Mouse (Mus musculus): ENCODE measurements around the gene Gm17651.

Gene Gm17651

GRCm38 (mm10) chr3:97676126-97676525 is 1.6 kb upstream of the Gm17651 start:
- DNase-seq, result no peak

DNA sequence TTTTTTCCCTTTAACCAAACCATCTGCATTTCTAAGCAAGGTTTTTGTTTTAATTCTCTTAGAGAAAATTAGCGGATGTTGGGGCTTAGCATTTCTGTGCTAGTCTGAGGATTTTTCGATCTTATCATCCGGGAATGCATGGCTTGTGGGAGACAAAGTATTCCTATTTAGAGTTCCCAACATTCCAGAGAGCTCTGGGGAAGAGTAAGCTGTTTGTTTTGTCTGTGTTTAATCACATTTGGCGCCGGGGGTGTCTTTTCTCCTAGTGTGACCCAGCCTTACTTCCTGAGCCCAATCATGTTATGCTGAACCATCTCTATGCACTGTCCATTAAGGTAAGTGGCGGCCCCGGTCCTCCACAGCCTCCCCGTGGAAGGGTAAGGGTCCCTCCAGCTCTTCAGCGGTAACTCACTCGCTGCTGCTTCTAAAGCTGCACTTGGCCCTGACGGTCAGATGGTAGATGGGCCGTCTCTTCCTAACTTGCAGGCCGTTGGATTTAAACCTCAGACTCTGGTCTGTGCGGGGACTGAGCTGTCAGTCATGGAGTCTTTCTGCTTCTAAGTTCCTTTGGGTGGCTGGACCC is 7.3 kb downstream of the Gm17651 start:
- DNase-seq, result no peak

DNA sequence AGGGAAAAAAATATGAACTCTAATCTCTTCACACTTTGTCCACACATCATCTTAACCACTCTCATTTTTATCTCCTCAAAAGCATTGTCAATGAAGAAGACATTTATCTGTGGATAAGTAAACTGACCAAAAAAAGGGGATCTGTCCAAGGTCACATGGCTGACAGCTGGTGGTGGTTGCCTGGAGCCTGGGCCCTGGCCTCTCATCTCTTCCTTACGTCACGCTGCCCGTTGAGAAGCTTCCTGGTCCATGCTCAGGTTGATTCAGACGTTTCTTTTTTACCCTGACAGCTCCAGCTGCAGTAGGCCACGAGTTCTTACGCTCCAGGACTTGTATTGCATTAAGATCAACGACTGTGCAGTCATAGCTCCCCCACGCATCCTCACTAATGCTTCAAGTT is 8.3 kb downstream of the Gm17651 start:
- no peak for DNase-seq

DNA sequence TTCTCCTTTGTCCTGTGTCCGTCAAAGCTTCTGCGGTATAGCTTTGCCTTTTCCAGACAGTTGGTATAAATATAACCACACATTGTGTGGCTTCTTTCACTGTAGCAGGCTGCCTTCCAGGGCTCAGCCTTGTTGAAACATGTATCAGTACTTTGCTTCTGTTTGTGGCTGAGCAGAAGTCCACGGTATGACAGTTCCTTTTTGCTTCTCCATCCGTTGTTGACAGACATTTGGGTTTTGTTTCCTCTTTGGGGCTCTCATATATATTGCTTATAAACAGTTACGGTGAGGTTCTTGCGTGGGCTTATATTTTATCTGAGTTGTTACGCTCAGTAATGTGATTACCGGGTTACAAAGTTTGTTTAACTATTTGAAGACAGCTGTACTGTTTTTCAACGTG is 9.0 kb downstream of the Gm17651 start:
- DNase-seq, result no peak

GRCm38 (mm10) chr3:97661206-97661605 is 13.3 kb downstream of the Gm17651 start:
- no peak for DNase-seq

DNA sequence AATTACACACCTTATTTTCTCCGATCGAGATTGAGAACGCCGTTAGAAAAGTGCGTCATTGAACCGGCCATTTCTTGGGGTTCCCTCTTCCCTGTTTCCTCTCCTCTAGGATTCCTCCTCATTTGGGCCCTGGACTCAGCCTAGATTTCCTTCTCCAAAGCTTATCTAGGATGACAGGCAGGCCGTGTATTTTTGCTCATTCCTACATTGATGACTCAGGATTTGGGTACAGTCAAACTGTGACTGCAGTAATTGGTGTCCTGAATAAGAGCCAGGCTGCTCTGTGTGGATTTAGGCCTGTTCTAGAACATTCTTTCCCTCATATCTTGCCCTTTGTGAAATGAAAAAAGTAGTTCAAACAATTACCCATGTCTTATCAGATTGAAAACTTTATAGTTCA is 14.7 kb downstream of the Gm17651 start:
- DNase-seq, result no peak

- DNase-seq, result no peak
Measured at GRCm38 (mm10) chr3:97658426-97659193, 15.9 kb downstream of the Gm17651 start.

DNA sequence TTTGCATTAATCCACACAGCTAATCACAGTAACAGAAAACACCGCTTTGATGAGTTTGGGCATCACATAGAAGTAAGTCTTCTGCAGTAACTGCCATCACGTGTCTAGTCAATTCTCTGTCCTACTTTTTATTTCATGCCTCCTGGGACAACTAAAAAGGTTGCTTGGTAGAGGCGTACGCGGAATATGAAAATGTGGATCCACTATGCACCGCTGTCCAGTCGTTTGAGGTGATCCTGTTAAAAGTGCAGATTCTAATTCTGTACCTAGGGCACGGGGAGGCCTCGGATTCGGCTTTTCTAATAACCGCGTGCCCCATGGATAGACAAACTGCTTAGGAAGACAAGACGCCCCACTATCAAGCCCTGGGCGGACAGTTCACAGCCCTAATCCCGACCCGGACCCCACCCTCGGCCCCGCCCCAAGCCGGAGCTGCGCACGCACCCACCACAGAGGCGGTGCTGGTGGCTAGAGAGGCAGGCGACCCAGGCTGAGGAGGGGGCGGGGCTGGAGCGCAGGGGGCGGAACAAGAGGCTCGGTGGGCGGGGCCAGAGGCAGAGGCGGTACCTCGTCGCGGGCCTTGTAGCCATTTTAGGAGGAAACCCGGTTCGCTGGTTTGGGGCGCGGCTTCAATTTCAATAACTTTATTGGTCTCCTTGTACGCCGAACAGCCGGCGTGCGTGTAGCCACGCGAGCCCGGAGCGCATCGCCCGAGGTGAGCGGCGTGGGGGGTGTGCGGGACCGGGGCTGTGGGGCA is 16.7 kb downstream of the Gm17651 start, which contains the start of gene Prkab2:
Gene Prkab2 (plus strand): TSS at position 539 of the 757 bp plus-strand sequence.
- peak; percentile 99 for DNase-seq

DNA sequence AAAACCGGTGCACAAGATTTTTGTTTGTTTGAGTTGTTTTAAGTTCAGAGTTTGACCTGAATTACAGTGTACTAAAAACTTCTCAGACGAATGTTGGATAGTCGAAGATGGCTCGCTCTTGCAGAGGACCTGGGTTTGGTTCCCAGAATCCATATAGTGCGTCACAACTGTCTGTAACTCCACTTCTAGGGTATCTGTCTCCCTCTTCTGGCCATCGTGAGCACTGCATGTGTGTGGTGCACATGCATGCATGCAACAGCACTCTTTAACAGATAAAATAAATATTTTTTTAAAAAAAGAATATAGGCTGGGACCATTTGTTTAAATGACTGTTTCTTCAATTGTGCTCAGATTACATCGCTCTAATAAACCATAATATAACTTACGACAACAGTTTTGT is 19.6 kb downstream of the Gm17651 start:
- DNase-seq, result no peak

- no peak for DNase-seq
Measured at GRCm38 (mm10) chr3:97653781-97654180, 20.7 kb downstream of the Gm17651 start.

- no peak for DNase-seq
Measured at GRCm38 (mm10) chr3:97651604-97652003, 22.9 kb downstream of the Gm17651 start.

DNA sequence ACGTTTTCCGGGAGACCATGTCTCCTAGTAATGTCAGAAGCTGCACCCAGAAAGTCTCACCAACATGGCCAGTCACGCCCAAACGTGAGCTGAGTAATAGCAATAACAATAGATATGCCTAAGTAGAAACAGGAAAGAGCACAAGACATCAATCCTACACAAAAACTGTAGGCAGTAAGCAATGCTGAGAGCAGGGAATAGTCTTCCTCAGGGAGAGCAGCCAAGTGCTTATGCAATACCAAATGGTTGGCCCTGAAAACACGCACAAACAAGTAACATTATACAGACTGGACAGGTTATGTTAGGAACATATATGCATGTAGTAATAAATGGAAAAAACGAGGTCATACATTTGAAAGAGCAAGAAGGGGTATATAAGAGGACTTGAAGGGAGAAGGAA is 25.0 kb downstream of the Gm17651 start:
- no peak for DNase-seq

DNA sequence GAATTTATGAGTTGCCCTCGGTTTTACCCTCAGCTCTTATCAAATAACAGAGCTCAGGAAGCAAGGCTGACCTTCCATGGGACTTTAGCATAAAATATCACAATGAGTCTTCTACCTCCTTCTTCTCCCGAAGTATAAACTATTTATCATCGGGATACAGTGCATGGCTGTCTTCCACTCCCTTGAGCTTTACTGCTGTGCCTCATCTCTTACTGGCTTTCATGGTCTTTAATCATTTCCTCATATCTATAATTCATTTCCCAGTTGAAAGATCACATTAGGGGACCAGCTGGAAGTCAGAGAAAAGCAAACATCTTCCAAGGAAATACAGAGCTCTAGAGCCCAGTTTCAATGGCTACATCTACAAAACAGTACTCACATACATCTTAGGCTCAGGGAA is 25.5 kb downstream of the Gm17651 start:
- no peak for DNase-seq

DNA sequence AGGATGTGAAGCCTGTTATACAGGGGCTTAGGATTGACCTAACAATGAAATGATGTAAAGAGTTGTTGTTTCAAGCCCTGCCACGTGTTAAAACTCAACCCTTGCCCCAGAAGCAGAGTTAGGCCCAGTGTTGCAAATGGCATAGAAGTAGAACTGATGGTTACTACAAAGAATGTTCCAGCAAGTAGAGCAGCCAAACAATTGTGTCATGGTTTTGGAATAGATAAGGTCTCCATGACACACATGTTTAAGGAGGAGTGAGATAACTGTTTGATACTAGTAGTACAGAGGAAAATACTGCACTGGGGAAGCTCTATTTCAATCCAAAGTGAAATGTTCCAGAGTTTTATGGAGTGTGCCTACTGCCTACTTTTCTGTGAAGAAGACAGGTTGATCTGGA is 26.0 kb downstream of the Gm17651 start:
- no peak for DNase-seq

- DNase-seq, result no peak
Measured at GRCm38 (mm10) chr3:97642001-97642400, 32.5 kb downstream of the Gm17651 start.

- DNase-seq, result no peak
Measured at GRCm38 (mm10) chr3:97641396-97641795, 33.1 kb downstream of the Gm17651 start.

GRCm38 (mm10) chr3:97634288-97634761 is 40.2 kb downstream of the Gm17651 start:
- DNase-seq, result no peak

- DNase-seq, result no peak
Measured at GRCm38 (mm10) chr3:97633456-97633855, 41.0 kb downstream of the Gm17651 start.

- DNase-seq, result no peak
Measured at GRCm38 (mm10) chr3:97631258-97631860, 43.1 kb downstream of the Gm17651 start.

GRCm38 (mm10) chr3:97630746-97631145 is 43.7 kb downstream of the Gm17651 start:
- DNase-seq, result no peak

- DNase-seq, result no peak
Measured at GRCm38 (mm10) chr3:97629941-97630340, 44.6 kb downstream of the Gm17651 start.

GRCm38 (mm10) chr3:97628391-97629001 is 46.0 kb downstream of the Gm17651 start, which contains the start of gene Fmo5:
Gene Fmo5 (plus strand): TSS chr3:97628804.
- DNase-seq, result peak; percentile 72

- peak; percentile 15 for DNase-seq
Measured at GRCm38 (mm10) chr3:97627893-97628292, 46.6 kb downstream of the Gm17651 start.
